Mouse (Mus musculus): ENCODE data around the gene Ltk.

Ltk gene

DNA sequence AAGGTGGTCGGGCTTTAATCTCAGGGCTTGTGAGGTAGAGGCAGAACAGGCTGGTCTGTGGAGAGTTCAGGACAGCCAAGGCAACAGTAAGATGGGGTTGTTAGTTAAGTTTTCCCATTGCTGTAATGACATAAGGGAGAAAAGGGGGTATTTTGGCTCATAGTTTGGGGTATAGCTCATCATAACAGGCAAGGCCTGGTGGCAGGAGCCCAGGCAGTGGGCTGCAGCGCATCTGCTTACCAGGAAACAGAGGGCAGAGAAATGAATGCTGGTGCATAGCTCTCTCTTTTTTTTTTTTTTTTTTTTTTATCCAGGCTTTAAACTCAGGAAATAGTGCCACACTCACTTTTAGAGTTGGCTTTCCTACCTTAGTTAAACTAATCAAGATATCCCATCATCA lies 57.1 kb downstream of the Ltk start:
- no peak for DNase-seq (ENCODE audit: low spot score)

Measured in testis, postnatal 14 days (tissue).